Mouse (Mus musculus): ENCODE measurements at regions not wholly inside any gene's neighbourhood (a gene's known extent, or its start where the extent isn't known, plus 50 kb on each side); places are given as distances from the start of the nearest gene placed in this dataset.
A peak's percentile ranks its signal among the peaks of the same experiment; 100 is the strongest.

DNA sequence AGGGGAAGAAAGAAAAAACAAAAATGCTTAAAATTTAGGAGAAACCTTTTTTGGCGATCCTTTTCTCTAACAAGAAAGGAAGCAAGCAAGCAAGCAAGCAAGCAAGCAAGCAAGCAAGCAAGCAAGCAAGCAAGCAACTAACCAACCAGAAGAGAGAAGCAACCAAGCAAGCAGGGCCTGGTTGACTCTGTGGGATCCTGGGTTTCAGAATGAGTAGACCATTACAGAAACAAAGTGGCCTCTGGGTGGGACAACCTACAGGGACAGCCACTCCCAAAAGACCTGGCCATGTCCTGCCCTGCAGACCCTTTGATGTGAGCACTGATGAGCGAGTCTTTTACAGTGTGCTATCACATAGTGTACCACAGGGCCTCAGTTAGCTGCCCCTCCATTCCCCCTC is 211.6 kb downstream of the 4933412E24Rik start:
- no peak overlapping the region for H3K4me3 ChIP-seq (replicated peaks)
- H3K9ac ChIP-seq (replicated peaks), result no peak overlapping the region
- ATAC-seq (ENCODE audit: low FRiP score), result no peak
- no peak overlapping the region for H3K27ac ChIP-seq (replicated peaks)
- no peak overlapping the region for H3K4me2 ChIP-seq
- H3K36me3 ChIP-seq, result no peaks in the 10 kb centered on the region
- WGBS, result 86% methylated on average over 2 of the region's 2 CpGs
- no peaks in the 10 kb centered on the region for H3K27me3 ChIP-seq (replicated peaks)
- no peaks in the 10 kb centered on the region for H3K4me1 ChIP-seq
- H3K9me3 ChIP-seq (replicated peaks), result no peaks in the 10 kb centered on the region

DNA sequence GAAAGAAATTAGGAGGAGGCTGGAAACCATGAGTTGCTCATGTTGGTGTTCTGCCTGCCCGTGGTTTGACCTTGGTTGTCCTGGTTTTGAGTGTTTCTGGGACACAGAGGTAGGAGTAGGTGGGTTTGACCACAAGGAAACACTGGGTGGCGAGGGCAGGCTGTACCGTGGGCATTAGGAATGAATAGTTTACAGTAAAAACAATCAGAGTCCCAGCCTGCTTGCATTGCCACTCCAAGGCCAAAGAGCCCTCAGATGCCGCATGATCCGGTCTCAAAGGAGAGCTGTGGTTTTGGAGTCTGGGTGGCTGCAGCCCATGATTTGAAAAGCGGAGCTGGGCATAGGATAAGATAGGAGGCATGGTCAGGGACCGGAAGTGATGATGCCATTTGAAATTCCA is 212.0 kb downstream of the 4933412E24Rik start:
- Histone ChIP-seq H3K4me2 (no peak overlapping the region), H3K9me3 (replicated peaks) (no peaks in the 10 kb centered on the region), H3K4me1 (no peaks in the 10 kb centered on the region), H3K27ac (replicated peaks) (no peak overlapping the region), H3K9ac (replicated peaks) (no peak overlapping the region), H3K36me3 (no peaks in the 10 kb centered on the region), H3K27me3 (replicated peaks) (no peaks in the 10 kb centered on the region), H3K4me3 (replicated peaks) (no peak overlapping the region)
- no peak for ATAC-seq (ENCODE audit: low FRiP score)
- WGBS, result 84% methylated on average over 7 of the region's 7 CpGs

DNA sequence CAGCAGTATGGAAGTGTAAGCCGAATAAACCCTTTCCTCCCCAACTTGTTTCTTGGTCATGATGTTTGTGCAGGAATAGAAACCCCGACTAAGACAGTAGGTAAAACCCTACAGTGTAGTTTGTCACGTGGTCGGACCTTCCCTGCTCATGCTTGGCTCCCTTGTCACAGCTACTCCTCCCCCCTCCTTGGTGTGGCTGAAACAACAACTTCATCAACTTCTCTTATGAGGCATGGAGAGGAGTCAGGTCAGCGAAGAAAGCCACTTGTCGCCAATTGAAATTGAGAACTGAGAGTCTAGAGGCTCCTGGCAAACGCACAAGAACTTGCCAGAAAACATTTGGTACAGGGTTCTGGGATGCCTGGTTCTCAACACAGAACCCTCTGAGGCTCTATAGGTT is 214.1 kb downstream of the 4933412E24Rik start:
- no peak overlapping the region for H3K4me2 ChIP-seq
- no peaks in the 10 kb centered on the region for H3K36me3 ChIP-seq
- no peaks in the 10 kb centered on the region for H3K4me1 ChIP-seq
- H3K27ac ChIP-seq (replicated peaks), result no peak overlapping the region
- H3K9ac ChIP-seq (replicated peaks), result no peak overlapping the region
- no peaks in the 10 kb centered on the region for H3K27me3 ChIP-seq (replicated peaks)
- 90% methylated on average over 7 of the region's 7 CpGs for WGBS
- no peaks in the 10 kb centered on the region for H3K9me3 ChIP-seq (replicated peaks)
- no peak overlapping the region for H3K4me3 ChIP-seq (replicated peaks)
- no peak for ATAC-seq (ENCODE audit: low FRiP score)

DNA sequence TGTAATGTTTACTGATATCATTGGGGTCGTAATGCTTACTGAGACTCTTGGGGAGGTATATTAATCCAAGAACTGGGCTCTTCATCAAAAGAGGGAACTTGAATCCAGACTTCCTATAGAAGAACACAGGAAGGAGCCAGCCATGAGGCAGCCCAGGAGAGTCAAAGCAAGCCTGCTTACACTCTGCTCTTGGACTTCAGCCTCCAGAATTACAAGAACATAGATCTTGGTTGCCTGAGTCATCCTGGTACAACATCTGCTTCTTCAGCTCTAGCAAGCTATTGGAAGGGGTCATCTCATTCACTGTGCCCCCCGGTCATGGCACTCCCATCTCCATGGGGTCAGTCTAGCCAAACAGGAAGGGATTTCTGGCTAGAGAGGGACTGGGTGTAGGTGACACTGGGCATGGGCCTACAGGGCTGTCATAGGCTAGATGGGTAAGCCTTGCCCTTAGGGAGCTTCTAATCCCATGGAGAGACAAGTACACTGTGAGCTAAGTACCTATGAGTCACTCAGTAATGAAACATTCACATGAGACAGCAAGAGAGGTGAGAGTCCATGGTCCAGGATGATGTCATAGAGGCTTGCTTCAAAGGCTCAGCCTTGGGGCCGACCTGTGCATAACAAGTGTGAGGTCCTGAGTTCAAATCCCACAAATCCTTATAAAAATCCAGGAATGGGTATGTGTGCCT is 217.1 kb downstream of the 4933412E24Rik start:
- Histone ChIP-seq H3K36me3 (no peaks in the 10 kb centered on the region), H3K9me3 (replicated peaks) (no peaks in the 10 kb centered on the region), H3K4me3 (replicated peaks) (no peak overlapping the region), H3K27ac (replicated peaks) (no peak overlapping the region), H3K27me3 (replicated peaks) (no peaks in the 10 kb centered on the region), H3K9ac (replicated peaks) (no peak overlapping the region), H3K4me1 (no peaks in the 10 kb centered on the region), H3K4me2 (no peak overlapping the region)
- WGBS, result 88% methylated on average over 3 of the region's 3 CpGs
- ATAC-seq (ENCODE audit: low FRiP score), result no peak

DNA sequence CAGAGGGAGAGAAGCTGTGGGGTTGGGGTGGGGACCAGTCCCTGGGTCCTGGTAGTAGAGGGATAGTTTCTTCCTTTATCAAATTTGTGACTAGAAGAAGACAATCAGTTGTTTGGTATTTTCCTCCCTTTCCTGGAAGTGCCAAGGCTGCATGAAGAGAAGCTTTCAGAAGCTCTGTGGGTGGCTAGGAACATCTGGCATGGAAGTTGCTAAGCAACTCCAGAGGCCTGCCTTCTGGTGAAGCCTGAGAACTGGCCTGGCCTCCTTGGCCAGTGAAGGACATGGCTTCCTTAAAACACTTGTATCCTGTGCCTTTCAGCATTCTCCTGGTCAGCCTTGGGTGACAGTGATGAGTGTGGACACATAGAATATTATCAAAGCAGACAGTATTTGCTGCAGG is 217.9 kb downstream of the 4933412E24Rik start:
- H3K4me3 ChIP-seq (replicated peaks), result no peak overlapping the region
- no peak for ATAC-seq (ENCODE audit: low FRiP score)
- H3K4me2 ChIP-seq, result no peak overlapping the region
- H3K27me3 ChIP-seq (replicated peaks), result no peaks in the 10 kb centered on the region
- H3K36me3 ChIP-seq, result no peaks in the 10 kb centered on the region
- no peaks in the 10 kb centered on the region for H3K9me3 ChIP-seq (replicated peaks)
- H3K27ac ChIP-seq (replicated peaks), result no peak overlapping the region
- no peaks in the 10 kb centered on the region for H3K4me1 ChIP-seq
- no peak overlapping the region for H3K9ac ChIP-seq (replicated peaks)

DNA sequence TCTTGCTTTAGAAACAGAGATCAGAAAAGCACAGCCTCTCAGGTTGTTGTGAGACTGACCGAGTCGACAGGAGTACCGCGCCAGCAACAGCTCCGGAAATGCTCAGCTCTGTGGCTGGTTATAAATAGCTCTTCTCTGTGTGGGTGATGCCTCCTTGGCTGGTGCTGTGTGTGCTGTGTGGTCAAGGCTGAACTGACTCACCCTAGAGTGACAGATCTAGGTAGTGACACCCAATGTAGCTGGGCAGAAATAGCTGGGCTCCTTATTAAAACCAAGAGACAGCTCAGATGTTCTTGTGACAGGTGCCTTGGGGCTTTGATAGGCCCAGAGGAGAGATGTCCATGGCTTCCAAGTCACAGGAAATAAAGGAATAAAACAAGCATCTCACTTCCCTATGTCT is 220.7 kb downstream of the 4933412E24Rik start:
- no peak overlapping the region for H3K9ac ChIP-seq (replicated peaks)
- H3K4me3 ChIP-seq (replicated peaks), result no peak overlapping the region
- no peak for ATAC-seq (ENCODE audit: low FRiP score)
- WGBS, result 88% methylated on average over 5 of the region's 5 CpGs
- no peaks in the 10 kb centered on the region for H3K9me3 ChIP-seq (replicated peaks)
- H3K4me2 ChIP-seq, result no peak overlapping the region
- no peaks in the 10 kb centered on the region for H3K36me3 ChIP-seq
- no peaks in the 10 kb centered on the region for H3K4me1 ChIP-seq
- no peaks in the 10 kb centered on the region for H3K27me3 ChIP-seq (replicated peaks)
- H3K27ac ChIP-seq (replicated peaks), result no peak overlapping the region

DNA sequence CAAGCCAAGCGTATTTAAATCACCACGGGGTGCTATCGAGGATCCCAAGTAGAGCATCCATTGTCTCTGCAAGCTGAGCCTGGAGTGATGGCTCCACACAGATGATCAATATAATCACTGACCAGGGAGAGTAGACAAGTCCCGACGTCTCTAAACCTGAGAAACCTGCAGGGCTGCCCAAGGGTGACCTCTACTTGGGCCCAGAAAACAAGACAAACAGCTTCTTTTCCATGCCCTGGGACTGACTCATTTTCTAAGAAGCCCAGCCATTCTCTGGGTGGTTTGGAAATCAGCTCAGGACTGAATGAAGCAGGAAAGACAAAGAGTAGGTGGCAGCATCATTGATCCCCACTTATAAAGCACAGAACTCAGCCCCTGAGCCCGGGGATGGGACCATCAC is 221.5 kb downstream of the 4933412E24Rik start:
- no peak for ATAC-seq (ENCODE audit: low FRiP score)
- no peaks in the 10 kb centered on the region for H3K4me1 ChIP-seq
- H3K27me3 ChIP-seq (replicated peaks), result no peaks in the 10 kb centered on the region
- no peaks in the 10 kb centered on the region for H3K9me3 ChIP-seq (replicated peaks)
- H3K36me3 ChIP-seq, result no peaks in the 10 kb centered on the region
- H3K4me3 ChIP-seq (replicated peaks), result no peak overlapping the region
- H3K4me2 ChIP-seq, result no peak overlapping the region
- WGBS, result 85% methylated on average over 6 of the region's 6 CpGs
- no peak overlapping the region for H3K9ac ChIP-seq (replicated peaks)
- H3K27ac ChIP-seq (replicated peaks), result no peak overlapping the region

DNA sequence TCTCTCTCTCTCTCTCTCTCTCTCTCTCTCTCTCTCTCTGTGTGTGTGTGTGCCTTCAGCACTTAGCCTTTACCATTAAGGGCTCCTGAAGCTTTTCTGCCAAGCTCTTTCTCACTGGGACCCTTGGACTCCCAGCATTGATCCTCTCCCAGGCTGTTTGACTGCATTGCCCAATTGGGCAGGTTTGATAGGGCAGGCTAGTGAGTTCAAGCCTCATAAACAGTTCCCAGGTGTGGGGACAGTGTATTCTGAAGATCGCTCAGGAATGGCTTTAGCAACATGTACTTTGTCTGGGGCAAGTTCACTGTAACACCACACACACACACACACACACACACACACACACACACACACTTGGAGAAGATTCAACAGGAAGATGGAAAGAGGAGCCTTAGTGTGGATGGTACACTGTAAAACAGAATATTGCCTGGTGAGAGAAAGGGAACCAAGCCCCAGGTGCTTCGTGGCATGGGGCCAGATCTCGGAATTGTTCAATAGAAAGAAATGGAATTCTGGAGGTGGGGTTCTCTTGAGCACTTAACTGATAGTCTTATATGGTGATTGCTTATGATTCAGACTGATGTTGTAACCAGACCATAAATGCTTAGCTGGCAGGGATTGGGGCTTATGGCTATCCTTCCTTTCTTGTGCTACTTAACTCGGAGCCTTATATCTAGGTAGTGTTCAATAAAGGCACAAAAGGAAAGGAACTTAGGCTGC is 229.5 kb downstream of the 4933412E24Rik start:
- H3K27ac ChIP-seq (replicated peaks), result no peak overlapping the region
- WGBS, result 93% methylated on average over 4 of the region's 4 CpGs

DNA sequence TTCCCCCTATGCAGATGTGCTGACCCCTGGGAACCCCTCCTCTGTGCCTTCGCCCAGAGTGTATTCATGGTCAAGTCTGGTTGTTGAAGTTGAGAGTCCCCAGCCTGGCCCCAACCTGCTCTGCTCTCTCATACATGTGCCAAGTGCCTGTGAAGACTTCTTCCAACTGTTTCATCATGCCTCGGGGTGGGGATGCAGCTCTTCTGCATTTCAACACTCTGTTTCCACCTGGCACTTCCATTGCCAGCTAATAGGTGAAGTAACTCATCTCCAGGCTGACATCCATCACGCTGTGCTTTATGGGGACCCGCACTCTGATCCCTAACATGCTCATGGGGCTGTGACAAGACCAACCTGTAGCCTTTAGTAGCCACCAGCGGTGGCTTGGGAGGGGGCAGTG is 230.4 kb downstream of the 4933412E24Rik start:
- Histone ChIP-seq H3K27ac (replicated peaks) (no peak overlapping the region), H3K4me3 (replicated peaks) (no peak overlapping the region), H3K9me3 (replicated peaks) (no peaks in the 10 kb centered on the region), H3K36me3 (no peaks in the 10 kb centered on the region), H3K9ac (replicated peaks) (no peak overlapping the region), H3K4me1 (peaks cover 21% of the 10 kb centered on the region), H3K27me3 (replicated peaks) (no peaks in the 10 kb centered on the region), H3K4me2 (no peak overlapping the region)
- WGBS, result 92% methylated on average over 5 of the region's 5 CpGs
- ATAC-seq (ENCODE audit: low FRiP score), result no peak

More for the DNA sequence above, 229.5 kb downstream of the 4933412E24Rik start:
- Histone ChIP-seq H3K4me1 (peaks cover 21% of the 10 kb centered on the region), H3K9me3 (replicated peaks) (no peaks in the 10 kb centered on the region), H3K4me2 (no peak overlapping the region), H3K9ac (replicated peaks) (no peak overlapping the region), H3K27me3 (replicated peaks) (no peaks in the 10 kb centered on the region), H3K4me3 (replicated peaks) (no peak overlapping the region), H3K36me3 (no peaks in the 10 kb centered on the region)
- no peak for ATAC-seq (ENCODE audit: low FRiP score)

DNA sequence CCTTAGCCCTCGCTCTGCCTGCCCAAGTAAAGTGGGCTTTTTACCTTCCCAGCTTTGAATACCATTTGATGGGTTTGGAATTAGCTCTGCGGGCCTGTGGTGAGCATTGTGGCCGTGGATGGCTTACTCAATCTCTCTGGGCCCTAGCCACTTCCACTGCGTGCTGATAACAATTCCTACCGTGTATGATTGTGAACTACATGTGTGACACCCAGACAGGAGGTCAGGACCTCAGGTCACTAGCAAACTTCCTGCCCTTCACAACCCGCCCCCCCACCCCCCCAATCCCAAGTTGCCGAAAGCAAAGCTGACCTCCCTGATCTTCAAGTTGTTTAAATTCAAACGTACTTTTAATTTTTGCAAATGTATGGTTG is 231.9 kb downstream of the 4933412E24Rik start:
- ATAC-seq (ENCODE audit: low FRiP score), result no peak
- Histone ChIP-seq H3K27ac (replicated peaks) (no peak overlapping the region; the same call in 1 of the 2 replicates), H3K4me1 (peaks cover 21% of the 10 kb centered on the region), H3K4me3 (replicated peaks) (no peak overlapping the region), H3K9me3 (replicated peaks) (no peaks in the 10 kb centered on the region), H3K9ac (replicated peaks) (0 out of 2 replicates have a peak overlapping the region, but pooled peaks have one; percentile 28), H3K27me3 (replicated peaks) (no peaks in the 10 kb centered on the region), H3K4me2 (peak overlapping the region; percentile 45; the same call in 1 of the 2 replicates), H3K36me3 (no peaks in the 10 kb centered on the region)
- WGBS, result 60% methylated on average over 8 of the region's 8 CpGs

DNA sequence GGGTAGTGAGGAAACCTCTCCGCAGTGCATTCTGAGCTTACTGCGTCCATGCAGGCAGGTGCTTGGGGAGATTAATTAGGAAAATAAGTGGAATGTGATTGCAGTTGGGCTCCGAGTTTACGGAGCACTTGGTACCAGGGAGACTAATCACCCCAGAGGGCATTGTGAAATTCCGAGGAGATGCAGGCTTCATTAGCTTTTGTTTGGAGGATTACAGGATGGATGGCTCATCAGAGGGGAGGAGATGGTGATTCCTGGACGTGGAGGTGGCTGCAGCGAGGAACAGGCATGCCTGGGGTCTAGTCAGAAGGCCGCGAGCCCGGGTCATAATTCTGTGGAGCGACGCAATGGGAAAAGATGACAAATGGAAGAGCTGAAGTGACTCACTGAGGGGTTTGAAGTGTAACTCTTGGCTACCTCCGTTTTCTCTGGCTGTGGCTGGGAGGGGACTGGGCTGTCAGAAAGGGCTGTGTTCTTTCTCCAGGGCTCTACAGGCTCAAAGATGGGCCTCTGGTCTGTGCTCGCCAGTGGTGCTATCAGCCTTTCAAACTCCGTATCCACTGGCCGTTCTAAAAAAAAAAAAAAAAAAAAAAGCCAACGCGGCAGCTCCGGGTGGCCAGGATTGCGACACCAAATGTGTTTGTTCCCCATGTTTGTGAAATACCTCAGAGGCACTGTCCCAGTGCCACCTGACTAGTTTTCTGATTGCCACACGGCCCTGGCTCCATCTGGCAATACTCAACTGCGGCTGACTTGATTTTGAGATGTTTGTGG is 232.4 kb downstream of the 4933412E24Rik start:
- peak; percentile 62; the same call in 1 of the 2 replicates for ATAC-seq (ENCODE audit: low FRiP score)
- Histone ChIP-seq H3K4me2 (peak overlapping the region; percentile 45), H3K27ac (replicated peaks) (peak overlapping the region; percentile 37), H3K9ac (replicated peaks) (0 out of 2 replicates have a peak overlapping the region, but pooled peaks have one; percentile 28), H3K36me3 (no peaks in the 10 kb centered on the region), H3K27me3 (replicated peaks) (no peaks in the 10 kb centered on the region), H3K4me3 (replicated peaks) (no peak overlapping the region), H3K9me3 (replicated peaks) (no peaks in the 10 kb centered on the region), H3K4me1 (peaks cover 21% of the 10 kb centered on the region)
- WGBS, result 7% methylated on average over 22 of the region's 22 CpGs

DNA sequence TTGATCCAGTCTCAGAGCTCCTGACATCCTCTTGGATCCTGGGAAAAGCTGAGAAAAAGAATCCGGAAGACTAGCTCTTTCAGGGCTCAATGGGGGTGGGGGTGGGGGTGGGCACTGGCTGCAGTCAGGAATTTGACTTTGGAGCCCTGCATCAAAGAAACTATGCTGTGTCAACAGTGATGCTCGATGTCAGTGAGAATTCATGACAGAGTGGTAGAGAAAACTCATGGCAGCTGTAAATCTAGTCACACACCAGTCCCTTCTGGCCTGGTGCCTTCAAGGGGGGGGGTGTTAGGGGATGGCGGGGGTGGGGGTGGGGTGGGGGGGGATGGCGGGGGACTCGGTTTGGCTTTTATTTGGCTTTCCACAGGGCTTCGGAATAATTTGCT is 233.0 kb downstream of the 4933412E24Rik start:
- Histone ChIP-seq H3K9me3 (replicated peaks) (no peaks in the 10 kb centered on the region), H3K4me2 (peak overlapping the region; percentile 45), H3K27ac (replicated peaks) (no peak overlapping the region), H3K4me1 (peaks cover 21% of the 10 kb centered on the region), H3K4me3 (replicated peaks) (no peak overlapping the region), H3K27me3 (replicated peaks) (no peaks in the 10 kb centered on the region), H3K9ac (replicated peaks) (no peak overlapping the region), H3K36me3 (no peaks in the 10 kb centered on the region)
- under 1% methylated on average over 6 of the region's 6 CpGs for WGBS
- ATAC-seq (ENCODE audit: low FRiP score), result peak; percentile 40; the same call in 1 of the 2 replicates
